Mouse (Mus musculus) neural tube, embryonic 12.5 days (tissue): ENCODE data around the gene Gabrb2. TPM values are rescaled to one million over a fixed set of nuclear protein-coding genes. Genes with fewer than 3 reads are reported as not detected.

ENCODE experiments used
- ATAC-seq: fragments of 200-750 bp; cut with Nextera tagmentation; 2 replicates; pipeline ENCODE4 v1.8.0; 2017; ENCODE audit warnings: low read depth, mild to moderate bottlenecking, moderate TSS enrichment, moderate library complexity; ENCODE audit not compliant: low FRiP score
- H3K27ac ChIP-seq: fragments of 300-500 bp; sonication (generic); 2 replicates; pipeline ENCODE4 v1.5.1; 2016
- H3K27me3 ChIP-seq: fragments of 300-500 bp; sonication (generic); replicated peaks from 2 replicates; pipeline ENCODE4 v1.6.1; 2016; ENCODE audit warnings: mild to moderate bottlenecking
- H3K36me3 ChIP-seq: fragments of 300-500 bp; sonication (generic); 2 replicates; pipeline ENCODE4 v1.6.1; 2016; ENCODE audit warnings: mild to moderate bottlenecking
- H3K4me1 ChIP-seq: fragments of 300-500 bp; sonication (generic); 2 replicates; pipeline ENCODE4 v1.6.1; 2016
- H3K4me2 ChIP-seq: fragments of 300-500 bp; sonication (generic); replicated peaks from 2 replicates; pipeline ENCODE4 v1.6.1; 2016; ENCODE audit warnings: mild to moderate bottlenecking
- H3K4me3 ChIP-seq: fragments of 300-500 bp; sonication (generic); 2 replicates; pipeline ENCODE4 v1.5.1; 2016
- H3K9ac ChIP-seq: fragments of 300-500 bp; sonication (generic); 2 replicates; pipeline ENCODE4 v1.6.1; 2016; ENCODE audit warnings: mild to moderate bottlenecking
- H3K9me3 ChIP-seq: fragments of 300-500 bp; sonication (generic); 2 replicates; pipeline ENCODE4 v1.6.1; 2016; ENCODE audit warnings: mild to moderate bottlenecking
- WGBS: fragments of 180-500 bp; shearing (Covaris S2); methylation state at CpG from one replicate; pipeline ENCODE4 v1.1.7; 2016; 5-methylcytosine and 5-hydroxymethylcytosine counted together
- polyA plus RNA-seq: library from polyadenylated mRNA; unstranded; fragments of >200 nt; fragmentation: Nextera tagmentation; extraction: Ambion mirVana; gene quantifications from 2 replicates; pipeline ENCODE4 v1.2.1, GENCODE M21; 2016

The Gabrb2 gene
- polyA plus RNA-seq, 1 experiment from 2014 or later = 5.9 TPM

- no peak overlapping the region for H3K27ac ChIP-seq
- no peaks in the 10 kb centered on the region for H3K4me1 ChIP-seq
- 87% methylated on average over 2 of the region's 2 CpGs for WGBS
- no peak overlapping the region for H3K4me3 ChIP-seq
- no peaks in the 10 kb centered on the region for H3K9me3 ChIP-seq
- H3K36me3 ChIP-seq = no peaks in the 10 kb centered on the region
- H3K9ac ChIP-seq = no peak overlapping the region
- no peak for ATAC-seq
- no peak overlapping the region for H3K4me2 ChIP-seq
- no peaks in the 10 kb centered on the region for H3K27me3 ChIP-seq
Observed at GRCm38 (mm10) chr11:42542861-42543260, 123.3 kb downstream of the Gabrb2 start.

- H3K27ac ChIP-seq = no peak overlapping the region
- H3K27me3 ChIP-seq = no peaks in the 10 kb centered on the region
- 85% methylated on average over 5 of the region's 5 CpGs for WGBS
- no peak overlapping the region for H3K9ac ChIP-seq
- no peak for ATAC-seq
- H3K9me3 ChIP-seq = no peaks in the 10 kb centered on the region
- H3K4me3 ChIP-seq = no peak overlapping the region
- H3K36me3 ChIP-seq = no peaks in the 10 kb centered on the region
- no peak overlapping the region for H3K4me2 ChIP-seq
- no peaks in the 10 kb centered on the region for H3K4me1 ChIP-seq
Observed at GRCm38 (mm10) chr11:42566023-42566422, 146.5 kb downstream of the Gabrb2 start.

- no peaks in the 10 kb centered on the region for H3K4me1 ChIP-seq
- H3K27me3 ChIP-seq = no peaks in the 10 kb centered on the region
- H3K27ac ChIP-seq = no peak overlapping the region
- H3K9ac ChIP-seq = no peak overlapping the region
- H3K4me3 ChIP-seq = no peak overlapping the region
- ATAC-seq = no peak
- H3K4me2 ChIP-seq = no peak overlapping the region
- WGBS = 91% methylated on average over 4 of the region's 4 CpGs
- H3K9me3 ChIP-seq = no peaks in the 10 kb centered on the region
- no peaks in the 10 kb centered on the region for H3K36me3 ChIP-seq
Observed at GRCm38 (mm10) chr11:42571467-42571866, 151.9 kb downstream of the Gabrb2 start.

DNA sequence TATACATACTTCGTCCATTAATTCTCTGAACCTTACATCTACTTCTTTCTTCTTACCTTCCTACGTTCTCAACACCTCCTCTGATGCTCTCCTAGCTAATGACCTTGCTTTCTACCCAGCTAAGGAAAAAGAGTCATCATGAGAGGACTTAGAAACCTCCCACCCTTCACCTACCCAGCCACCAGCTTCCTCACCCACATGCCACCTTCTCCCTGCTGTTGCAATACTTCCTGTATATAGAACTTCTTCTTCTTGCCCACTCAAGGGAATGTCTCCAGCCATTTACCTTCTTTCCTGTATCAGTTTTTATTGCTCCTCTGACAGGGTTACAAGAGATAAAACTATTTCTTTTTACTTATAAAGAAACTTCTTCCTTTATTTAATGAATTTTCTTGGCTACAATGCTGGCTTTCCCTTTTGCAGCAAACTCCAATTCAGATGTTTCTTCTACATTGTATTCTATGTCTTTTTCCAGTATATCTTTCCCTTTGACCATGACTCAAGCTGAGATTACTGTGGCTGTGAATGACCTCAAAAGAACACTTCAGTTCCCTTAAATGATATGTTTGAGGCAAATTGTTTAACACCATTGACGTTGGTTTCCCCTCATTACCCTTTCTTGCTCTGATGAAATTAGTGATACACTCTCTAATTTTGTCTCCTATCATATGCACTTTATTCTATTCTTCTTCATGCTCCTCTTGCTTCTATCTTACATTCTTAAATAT lies 155.8 kb downstream of the Gabrb2 start:
- Histone ChIP-seq H3K36me3 (no peaks in the 10 kb centered on the region), H3K4me1 (no peaks in the 10 kb centered on the region), H3K4me3 (no peak overlapping the region), H3K27ac (no peak overlapping the region), H3K9ac (no peak overlapping the region), H3K9me3 (no peaks in the 10 kb centered on the region), H3K27me3 (no peaks in the 10 kb centered on the region), H3K4me2 (no peak overlapping the region)
- no peak for ATAC-seq
- WGBS = 82% methylated on average over 3 of the region's 3 CpGs

- Histone ChIP-seq H3K27me3 (no peaks in the 10 kb centered on the region), H3K4me1 (no peaks in the 10 kb centered on the region), H3K9ac (no peak overlapping the region), H3K4me3 (no peak overlapping the region), H3K4me2 (no peak overlapping the region), H3K9me3 (no peaks in the 10 kb centered on the region), H3K27ac (no peak overlapping the region), H3K36me3 (no peaks in the 10 kb centered on the region)
- ATAC-seq = no peak
- WGBS = 77% methylated on average over 6 of the region's 6 CpGs
Observed at GRCm38 (mm10) chr11:42579804-42580203, 160.2 kb downstream of the Gabrb2 start.

DNA sequence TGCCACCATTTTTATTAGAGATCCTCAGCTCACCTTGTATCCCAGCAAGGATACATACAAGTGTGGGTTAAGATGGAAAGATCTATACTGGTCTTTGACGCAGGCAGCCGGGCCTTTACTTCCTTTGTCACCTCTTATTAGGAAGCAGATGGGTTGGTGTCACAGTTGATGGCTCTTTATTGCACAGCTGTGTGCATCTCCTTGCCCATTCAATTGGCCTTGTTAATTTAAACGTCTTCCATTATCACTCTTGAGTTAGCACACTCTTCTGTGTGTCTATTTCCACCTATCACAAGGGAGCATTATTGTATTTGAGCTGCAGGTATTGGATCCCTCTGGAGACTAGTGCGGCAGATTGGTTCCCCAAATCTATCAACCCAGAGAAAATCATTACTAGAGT lies 161.6 kb downstream of the Gabrb2 start:
- Histone ChIP-seq H3K27ac (no peak overlapping the region), H3K4me2 (no peak overlapping the region), H3K27me3 (no peaks in the 10 kb centered on the region), H3K4me1 (no peaks in the 10 kb centered on the region), H3K9me3 (no peaks in the 10 kb centered on the region), H3K9ac (no peak overlapping the region), H3K4me3 (no peak overlapping the region), H3K36me3 (no peaks in the 10 kb centered on the region)
- peak; percentile 48; the same call in 1 of the 2 replicates for ATAC-seq
- WGBS = 46% methylated on average over 4 of the region's 4 CpGs

DNA sequence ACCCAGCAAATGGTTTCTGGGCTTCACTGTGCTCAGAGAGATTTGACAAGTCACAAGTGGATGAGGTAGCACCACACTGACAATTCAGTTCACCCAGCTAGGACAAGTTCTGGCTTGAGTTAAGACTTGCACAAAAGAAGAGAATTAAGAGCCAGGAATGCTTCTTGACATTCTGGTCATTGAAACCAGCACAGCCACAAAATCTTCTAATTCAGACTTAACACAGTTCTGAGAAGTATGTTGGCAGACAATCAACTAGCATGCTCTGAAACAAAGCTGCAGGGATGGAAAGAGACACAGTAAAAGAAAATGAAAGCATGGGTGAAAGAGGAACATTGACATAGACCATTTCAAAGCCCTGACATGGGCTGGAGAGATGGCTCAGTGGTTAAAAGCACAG lies 162.2 kb downstream of the Gabrb2 start:
- H3K9me3 ChIP-seq = no peaks in the 10 kb centered on the region
- H3K4me2 ChIP-seq = no peak overlapping the region
- no peak overlapping the region for H3K9ac ChIP-seq
- no peaks in the 10 kb centered on the region for H3K27me3 ChIP-seq
- H3K4me1 ChIP-seq = no peaks in the 10 kb centered on the region
- H3K27ac ChIP-seq = no peak overlapping the region
- H3K4me3 ChIP-seq = no peak overlapping the region
- no peak for ATAC-seq
- H3K36me3 ChIP-seq = no peaks in the 10 kb centered on the region

- no peak overlapping the region for H3K4me2 ChIP-seq
- no peaks in the 10 kb centered on the region for H3K9me3 ChIP-seq
- H3K27me3 ChIP-seq = no peaks in the 10 kb centered on the region
- H3K36me3 ChIP-seq = no peaks in the 10 kb centered on the region
- no peak overlapping the region for H3K9ac ChIP-seq
- H3K4me1 ChIP-seq = no peaks in the 10 kb centered on the region
- H3K4me3 ChIP-seq = no peak overlapping the region
- WGBS = 88% methylated on average over 3 of the region's 3 CpGs
- ATAC-seq = no peak
- H3K27ac ChIP-seq = no peak overlapping the region
Observed at GRCm38 (mm10) chr11:42592418-42592817, 172.9 kb downstream of the Gabrb2 start.

GRCm38 (mm10) chr11:42606225-42606624 lies 186.7 kb downstream of the Gabrb2 start:
- no peaks in the 10 kb centered on the region for H3K27me3 ChIP-seq
- H3K4me2 ChIP-seq = no peak overlapping the region
- H3K9ac ChIP-seq = no peak overlapping the region
- H3K9me3 ChIP-seq = no peaks in the 10 kb centered on the region
- H3K4me1 ChIP-seq = no peaks in the 10 kb centered on the region
- 85% methylated on average over 1 of the region's 1 CpGs for WGBS
- H3K36me3 ChIP-seq = no peaks in the 10 kb centered on the region
- no peak overlapping the region for H3K4me3 ChIP-seq
- H3K27ac ChIP-seq = no peak overlapping the region
- no peak for ATAC-seq

DNA sequence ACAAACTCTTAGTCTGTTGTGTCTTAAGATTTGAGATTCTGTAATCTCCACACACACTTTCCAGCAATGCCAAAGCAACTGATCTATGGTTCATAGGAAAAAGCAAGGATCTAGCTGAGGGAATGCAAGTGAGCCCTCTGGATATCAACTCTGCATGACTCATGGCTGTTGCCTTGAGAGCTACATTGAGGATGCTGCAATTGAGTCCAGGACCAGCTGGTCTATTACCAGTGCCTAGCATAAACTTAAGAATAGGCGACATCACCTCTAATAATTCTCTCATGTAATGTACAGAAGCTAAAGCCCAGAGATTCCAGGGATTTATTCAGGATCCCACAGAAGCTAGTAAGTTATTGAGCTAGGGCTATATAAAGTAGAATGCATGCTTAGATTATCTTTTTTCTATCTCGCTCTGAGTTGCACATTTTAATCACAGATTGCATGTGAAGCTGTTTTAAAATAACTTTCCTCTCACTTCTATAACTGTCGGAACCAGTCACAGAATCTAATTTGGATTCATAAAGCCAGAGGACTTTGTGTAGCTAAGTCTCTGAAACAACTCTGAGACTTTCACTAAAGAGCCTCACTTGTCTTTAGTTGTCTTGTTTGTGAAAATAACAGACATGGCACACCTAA lies 189.7 kb downstream of the Gabrb2 start:
- H3K4me3 ChIP-seq = no peak overlapping the region
- H3K4me2 ChIP-seq = no peak overlapping the region
- no peaks in the 10 kb centered on the region for H3K27me3 ChIP-seq
- 86% methylated on average over 3 of the region's 3 CpGs for WGBS
- H3K27ac ChIP-seq = no peak overlapping the region
- no peak for ATAC-seq
- H3K36me3 ChIP-seq = no peaks in the 10 kb centered on the region
- H3K9ac ChIP-seq = no peak overlapping the region
- no peaks in the 10 kb centered on the region for H3K9me3 ChIP-seq
- no peaks in the 10 kb centered on the region for H3K4me1 ChIP-seq

DNA sequence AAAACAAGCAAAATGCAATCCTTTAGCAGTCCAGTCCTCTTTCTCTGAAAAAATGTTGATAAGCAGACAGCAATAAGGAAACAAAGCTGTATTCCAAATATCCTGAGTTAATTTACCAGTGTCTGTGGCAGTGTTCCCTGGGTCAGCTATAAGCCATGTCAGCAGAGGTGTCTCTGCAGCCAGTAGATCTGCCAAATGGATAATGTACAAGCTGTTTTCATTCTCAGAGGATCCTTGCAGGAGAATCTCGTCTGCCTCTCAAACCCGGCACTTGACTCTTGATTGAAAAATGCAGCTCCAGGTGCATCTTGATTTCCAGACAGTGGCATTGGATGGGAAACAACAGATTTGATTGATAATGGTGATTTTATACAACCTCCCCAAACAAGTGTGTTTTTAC lies 198.6 kb downstream of the Gabrb2 start:
- ATAC-seq = no peak
- Histone ChIP-seq H3K27ac (no peak overlapping the region), H3K9me3 (no peaks in the 10 kb centered on the region), H3K9ac (no peak overlapping the region), H3K4me2 (no peak overlapping the region), H3K27me3 (no peaks in the 10 kb centered on the region), H3K4me1 (no peaks in the 10 kb centered on the region), H3K4me3 (no peak overlapping the region), H3K36me3 (no peaks in the 10 kb centered on the region)
- 76% methylated on average over 2 of the region's 2 CpGs for WGBS

DNA sequence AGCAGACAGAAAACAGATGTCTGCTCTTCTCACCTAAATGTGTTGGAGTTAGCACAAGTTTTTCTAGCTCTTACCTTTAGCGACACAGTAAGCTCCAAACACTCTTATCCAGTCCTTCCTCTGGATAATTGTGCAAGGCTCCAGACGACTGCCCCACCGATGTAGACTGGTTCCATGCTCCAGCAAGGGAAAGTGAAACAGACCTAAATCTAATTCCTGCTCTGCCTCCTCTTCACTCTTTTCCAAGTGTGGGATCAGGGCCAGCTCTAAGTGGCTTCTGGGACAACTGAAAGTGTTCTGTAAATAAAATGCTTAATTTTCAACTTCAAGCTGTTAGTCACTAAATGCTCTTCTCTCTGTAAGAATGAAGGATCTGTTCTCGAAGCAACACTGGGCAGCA lies 201.6 kb downstream of the Gabrb2 start:
- Histone ChIP-seq H3K4me1 (no peaks in the 10 kb centered on the region), H3K9ac (no peak overlapping the region), H3K27me3 (no peaks in the 10 kb centered on the region), H3K9me3 (no peaks in the 10 kb centered on the region), H3K27ac (no peak overlapping the region), H3K36me3 (no peaks in the 10 kb centered on the region), H3K4me3 (no peak overlapping the region), H3K4me2 (no peak overlapping the region)
- WGBS = 87% methylated on average over 4 of the region's 4 CpGs
- no peak for ATAC-seq

DNA sequence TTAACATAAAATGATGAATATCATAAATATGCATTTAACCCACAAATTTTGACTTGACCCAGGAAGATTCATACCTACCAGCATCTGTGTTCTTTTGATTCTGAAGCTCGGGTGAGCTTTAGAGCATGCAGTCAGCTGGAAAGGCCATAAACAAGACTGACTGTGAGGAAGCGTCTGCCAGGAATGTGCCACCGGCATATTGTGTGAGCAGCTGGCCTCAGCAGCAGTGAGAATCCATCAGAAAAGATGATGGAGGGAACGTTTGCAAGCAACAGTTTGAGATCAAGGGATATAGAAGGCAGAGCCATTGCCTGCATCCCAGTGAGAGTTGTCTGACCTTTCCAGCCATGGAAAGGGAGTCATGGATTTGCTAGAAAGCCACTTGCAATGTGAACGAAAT lies 230.6 kb downstream of the Gabrb2 start:
- Histone ChIP-seq H3K27ac (no peak overlapping the region), H3K4me3 (no peak overlapping the region), H3K4me1 (no peaks in the 10 kb centered on the region), H3K4me2 (no peak overlapping the region), H3K9ac (no peak overlapping the region), H3K36me3 (no peaks in the 10 kb centered on the region), H3K27me3 (no peaks in the 10 kb centered on the region), H3K9me3 (no peaks in the 10 kb centered on the region)
- WGBS = 36% methylated on average over 5 of the region's 5 CpGs
- no peak for ATAC-seq
